Mouse (Mus musculus): ENCODE measurements at regions not wholly inside any gene's neighbourhood (a gene's known extent, or its start where the extent isn't known, plus 50 kb on each side); places are given as distances from the start of the nearest gene placed in this dataset.

- Histone ChIP-seq H3K9me3 (no peaks in the 10 kb centered on the region), H3K36me3 (no peaks in the 10 kb centered on the region), H3K9ac (no peak overlapping the region), H3K27me3 (peaks cover 16% of the 10 kb centered on the region; the same call in 1 of the 2 replicates), H3K27ac (no peak overlapping the region), H3K4me3 (no peak overlapping the region), H3K4me2 (peak overlapping the region; percentile 39), H3K4me1 (peaks cover 4% of the 10 kb centered on the region)
- ATAC-seq (ENCODE audit: insufficient number of reproducible peaks, insufficient read depth, low FRiP score, low TSS enrichment, low read depth), result 0 out of 2 replicates have a peak, but pooled peaks have one; percentile 32
- 21% methylated on average over 18 of the region's 18 CpGs for WGBS
Measured at GRCm38 (mm10) chr3:121884328-121885248, 67.8 kb upstream of the Arhgap29 start.

- no peak for ATAC-seq (ENCODE audit: insufficient number of reproducible peaks, insufficient read depth, low FRiP score, low TSS enrichment, low read depth)
- Histone ChIP-seq H3K27ac (no peak overlapping the region), H3K4me3 (no peak overlapping the region), H3K4me1 (no peaks in the 10 kb centered on the region), H3K9me3 (no peaks in the 10 kb centered on the region), H3K9ac (no peak overlapping the region), H3K36me3 (no peaks in the 10 kb centered on the region), H3K4me2 (no peak overlapping the region), H3K27me3 (peaks cover 3% of the 10 kb centered on the region; the same call in 1 of the 2 replicates)
- 55% methylated on average over 8 of the region's 8 CpGs for WGBS
Measured at GRCm38 (mm10) chr3:121880355-121880754, 65.3 kb upstream of the Abcd3 start.

- 69% methylated on average over 4 of the region's 4 CpGs for WGBS
- no peak overlapping the region for H3K27ac ChIP-seq
- no peaks in the 10 kb centered on the region for H3K9me3 ChIP-seq
- no peak overlapping the region for H3K9ac ChIP-seq
- H3K4me2 ChIP-seq, result no peak overlapping the region
- no peaks in the 10 kb centered on the region for H3K36me3 ChIP-seq
- 0 out of 2 replicates have a peak, but pooled peaks cover 4% of the 10 kb centered on the region for H3K4me1 ChIP-seq
- ATAC-seq (ENCODE audit: insufficient number of reproducible peaks, insufficient read depth, low FRiP score, low TSS enrichment, low read depth), result no peak
- H3K27me3 ChIP-seq, result no peaks in the 10 kb centered on the region
- H3K4me3 ChIP-seq, result no peak overlapping the region
Measured at GRCm38 (mm10) chr3:121875072-121875471, 60.0 kb upstream of the Abcd3 start.

GRCm38 (mm10) chr3:121874576-121874975, 59.5 kb upstream of the Abcd3 start:
- Histone ChIP-seq H3K36me3 (no peaks in the 10 kb centered on the region), H3K4me1 (0 out of 2 replicates have a peak, but pooled peaks cover 4% of the 10 kb centered on the region), H3K27ac (no peak overlapping the region), H3K27me3 (no peaks in the 10 kb centered on the region), H3K9ac (no peak overlapping the region), H3K4me3 (no peak overlapping the region), H3K4me2 (no peak overlapping the region), H3K9me3 (no peaks in the 10 kb centered on the region)
- ATAC-seq (ENCODE audit: insufficient number of reproducible peaks, insufficient read depth, low FRiP score, low TSS enrichment, low read depth), result no peak
- WGBS, result 90% methylated on average over 1 of the region's 1 CpGs

GRCm38 (mm10) chr3:121873572-121873971, 58.5 kb upstream of the Abcd3 start:
- Histone ChIP-seq H3K4me2 (no peak overlapping the region), H3K4me1 (0 out of 2 replicates have a peak, but pooled peaks cover 4% of the 10 kb centered on the region), H3K4me3 (no peak overlapping the region), H3K27me3 (no peaks in the 10 kb centered on the region), H3K9ac (no peak overlapping the region), H3K27ac (no peak overlapping the region), H3K9me3 (no peaks in the 10 kb centered on the region), H3K36me3 (no peaks in the 10 kb centered on the region)
- 93% methylated on average over 2 of the region's 2 CpGs for WGBS
- no peak for ATAC-seq (ENCODE audit: insufficient number of reproducible peaks, insufficient read depth, low FRiP score, low TSS enrichment, low read depth)

- 86% methylated on average over 3 of the region's 3 CpGs for WGBS
- Histone ChIP-seq H3K4me3 (no peak overlapping the region), H3K27me3 (no peaks in the 10 kb centered on the region), H3K9me3 (no peaks in the 10 kb centered on the region), H3K9ac (no peak overlapping the region), H3K27ac (no peak overlapping the region), H3K4me1 (0 out of 2 replicates have a peak, but pooled peaks cover 4% of the 10 kb centered on the region), H3K36me3 (no peaks in the 10 kb centered on the region), H3K4me2 (no peak overlapping the region)
- ATAC-seq (ENCODE audit: insufficient number of reproducible peaks, insufficient read depth, low FRiP score, low TSS enrichment, low read depth), result no peak
Measured at GRCm38 (mm10) chr3:121872685-121873084, 57.6 kb upstream of the Abcd3 start.

- Histone ChIP-seq H3K4me1 (0 out of 2 replicates have a peak, but pooled peaks cover 4% of the 10 kb centered on the region), H3K4me2 (no peak overlapping the region), H3K36me3 (no peaks in the 10 kb centered on the region), H3K27me3 (no peaks in the 10 kb centered on the region), H3K9me3 (no peaks in the 10 kb centered on the region), H3K9ac (no peak overlapping the region), H3K4me3 (no peak overlapping the region), H3K27ac (no peak overlapping the region)
- 85% methylated on average over 4 of the region's 4 CpGs for WGBS
- ATAC-seq (ENCODE audit: insufficient number of reproducible peaks, insufficient read depth, low FRiP score, low TSS enrichment, low read depth), result no peak
Measured at GRCm38 (mm10) chr3:121871795-121872194, 56.7 kb upstream of the Abcd3 start.

GRCm38 (mm10) chr3:121870726-121871125, 55.6 kb upstream of the Abcd3 start:
- 0 out of 2 replicates have a peak, but pooled peaks cover 4% of the 10 kb centered on the region for H3K4me1 ChIP-seq
- no peak overlapping the region for H3K4me3 ChIP-seq
- no peak overlapping the region for H3K9ac ChIP-seq
- H3K4me2 ChIP-seq, result no peak overlapping the region
- no peak overlapping the region for H3K27ac ChIP-seq
- ATAC-seq (ENCODE audit: insufficient number of reproducible peaks, insufficient read depth, low FRiP score, low TSS enrichment, low read depth), result no peak
- H3K27me3 ChIP-seq, result no peaks in the 10 kb centered on the region
- 59% methylated on average over 6 of the region's 6 CpGs for WGBS
- no peaks in the 10 kb centered on the region for H3K9me3 ChIP-seq
- no peaks in the 10 kb centered on the region for H3K36me3 ChIP-seq

GRCm38 (mm10) chr3:121869694-121870093, 54.6 kb upstream of the Abcd3 start:
- Histone ChIP-seq H3K4me2 (no peak overlapping the region), H3K9me3 (no peaks in the 10 kb centered on the region), H3K27ac (no peak overlapping the region), H3K4me3 (no peak overlapping the region), H3K9ac (no peak overlapping the region), H3K27me3 (no peaks in the 10 kb centered on the region), H3K36me3 (no peaks in the 10 kb centered on the region), H3K4me1 (peaks cover 9% of the 10 kb centered on the region; the same call in 1 of the 2 replicates)
- ATAC-seq (ENCODE audit: insufficient number of reproducible peaks, insufficient read depth, low FRiP score, low TSS enrichment, low read depth), result no peak
- WGBS, result 71% methylated on average over 4 of the region's 4 CpGs

- no peak overlapping the region for H3K27ac ChIP-seq
Measured at GRCm38 (mm10) chr3:121867301-121867700, 52.2 kb upstream of the Abcd3 start.

GRCm38 (mm10) chr3:121864734-121865445, 49.8 kb upstream of the Abcd3 start:
- Histone ChIP-seq H3K9me3 (no peaks in the 10 kb centered on the region), H3K27me3 (no peaks in the 10 kb centered on the region), H3K4me3 (no peak overlapping the region), H3K9ac (no peak overlapping the region), H3K4me2 (no peak overlapping the region), H3K4me1 (peaks cover 8% of the 10 kb centered on the region; the same call in 1 of the 2 replicates), H3K36me3 (no peaks in the 10 kb centered on the region), H3K27ac (peak overlapping the region; percentile 1; the same call in 1 of the 2 replicates)
- WGBS, result 34% methylated on average over 8 of the region's 8 CpGs
- ATAC-seq (ENCODE audit: insufficient number of reproducible peaks, insufficient read depth, low FRiP score, low TSS enrichment, low read depth), result no peak

More at GRCm38 (mm10) chr3:121867301-121867700, 52.2 kb upstream of the Abcd3 start:
- Histone ChIP-seq H3K9me3 (no peaks in the 10 kb centered on the region), H3K4me2 (no peak overlapping the region), H3K36me3 (no peaks in the 10 kb centered on the region), H3K9ac (no peak overlapping the region), H3K27me3 (no peaks in the 10 kb centered on the region), H3K4me1 (peaks cover 8% of the 10 kb centered on the region; the same call in 1 of the 2 replicates), H3K4me3 (no peak overlapping the region)
- WGBS, result 55% methylated on average over 5 of the region's 5 CpGs
- ATAC-seq (ENCODE audit: insufficient number of reproducible peaks, insufficient read depth, low FRiP score, low TSS enrichment, low read depth), result no peak
